Mouse (Mus musculus): Measurements from ENCODE around the gene Ndufs2. TPM values are rescaled to one million over a fixed set of nuclear protein-coding genes. Genes with fewer than 3 reads are reported as not detected.

The Ndufs2 gene
- polyA plus RNA-seq, 1 experiment from 2014 or later, result 210 TPM

- TF ChIP-seq EP300 (optimal IDR thresholded peaks at IDR 0.05) (no peak), CTCF (IDR thresholded peaks at IDR 0.05; ENCODE audit: low read depth) (no peak)
- Histone ChIP-seq H3K9me3 (ENCODE audit: control insufficient read depth, low read length) (no peaks in the 10 kb centered on the region), H3K36me3 (ENCODE audit: control insufficient read depth, insufficient read depth, low read length) (no peaks in the 10 kb centered on the region), H3K4me2 (replicated peaks; ENCODE audit: low read depth) (no peak overlapping the region), H3K27ac (replicated peaks) (no peak overlapping the region), H3K4me3 (ENCODE audit: low read depth, low read length) (no peak overlapping the region), H3K9ac (ENCODE audit: low read length) (no peak overlapping the region), H3K4me1 (replicated peaks; ENCODE audit: control insufficient read depth, insufficient read depth) (peaks cover under 1% of the 10 kb centered on the region; the same call in 1 of the 2 replicates), H3K27me3 (ENCODE audit: control insufficient read depth, insufficient read depth, low read length) (no peaks in the 10 kb centered on the region)
- no peak for ATAC-seq (ENCODE audit: low FRiP score, low TSS enrichment)
- DNase-seq (ENCODE audit: low spot score), result no peak
- WGBS, result 54% methylated on average over 4 of the region's 4 CpGs
These were observed 24.4 kb downstream of the Ndufs2 start for GRCm38 (mm10) chr1:171226780-171227179.

- Histone ChIP-seq H3K27ac (replicated peaks) (no peak within 1 kb of the TSS), H3K27me3 (ENCODE audit: control insufficient read depth, insufficient read depth, low read length) (no peaks in the 10 kb centered on the region), H3K4me2 (replicated peaks; ENCODE audit: low read depth) (no peak within 1 kb of the TSS), H3K9ac (ENCODE audit: low read length) (no peak within 1 kb of the TSS), H3K36me3 (ENCODE audit: control insufficient read depth, insufficient read depth, low read length) (peaks cover 5% of the 10 kb centered on the region; the same call in 1 of the 2 replicates), H3K4me3 (ENCODE audit: low read depth, low read length) (no peak within 1 kb of the TSS), H3K9me3 (ENCODE audit: control insufficient read depth, low read length) (no peaks in the 10 kb centered on the region), H3K4me1 (replicated peaks; ENCODE audit: control insufficient read depth, insufficient read depth) (peaks cover 4% of the 10 kb centered on the region)
- no peak for ATAC-seq (ENCODE audit: low FRiP score, low TSS enrichment)
- DNase-seq (ENCODE audit: low spot score), result no peak
- TF ChIP-seq EP300 (optimal IDR thresholded peaks at IDR 0.05), result no peak
- TF ChIP-seq CTCF (IDR thresholded peaks at IDR 0.05; ENCODE audit: low read depth), result no peak
- 68% methylated on average over 5 of the region's 5 CpGs for WGBS
These were observed 26.3 kb downstream of the Ndufs2 start, which contains the start of gene Apoa2 for GRCm38 (mm10) chr1:171224857-171225256. Gene Apoa2, plus strand, starts transcription at chr1:171225054.

- TF ChIP-seq CTCF (IDR thresholded peaks at IDR 0.05; ENCODE audit: low read depth), result no peak
- TF ChIP-seq EP300 (optimal IDR thresholded peaks at IDR 0.05), result no peak
- no peak for ATAC-seq (ENCODE audit: low FRiP score, low TSS enrichment)
- Histone ChIP-seq H3K27me3 (ENCODE audit: control insufficient read depth, insufficient read depth, low read length) (no peaks in the 10 kb centered on the region), H3K4me1 (replicated peaks; ENCODE audit: control insufficient read depth, insufficient read depth) (peaks cover 4% of the 10 kb centered on the region), H3K4me3 (ENCODE audit: low read depth, low read length) (no peak overlapping the region), H3K9ac (ENCODE audit: low read length) (no peak overlapping the region), H3K4me2 (replicated peaks; ENCODE audit: low read depth) (no peak overlapping the region), H3K9me3 (ENCODE audit: control insufficient read depth, low read length) (no peaks in the 10 kb centered on the region), H3K27ac (replicated peaks) (no peak overlapping the region), H3K36me3 (ENCODE audit: control insufficient read depth, insufficient read depth, low read length) (peaks cover 5% of the 10 kb centered on the region; the same call in 1 of the 2 replicates)
- no peak for DNase-seq (ENCODE audit: low spot score)
- WGBS, result 79% methylated on average over 2 of the region's 2 CpGs
These were observed 27.4 kb downstream of the Ndufs2 start for GRCm38 (mm10) chr1:171223796-171224195.

GRCm38 (mm10) chr1:171223168-171223567, 28.0 kb downstream of the Ndufs2 start:
- H3K4me3 ChIP-seq (ENCODE audit: low read depth, low read length), result peak overlapping the region; percentile 37
- no peak for TF ChIP-seq EP300 (optimal IDR thresholded peaks at IDR 0.05)
- TF ChIP-seq CTCF (IDR thresholded peaks at IDR 0.05; ENCODE audit: low read depth), result no peak
- no peaks in the 10 kb centered on the region for H3K27me3 ChIP-seq (ENCODE audit: control insufficient read depth, insufficient read depth, low read length)
- peak overlapping the region; percentile 92 for H3K27ac ChIP-seq (replicated peaks)
- no peak overlapping the region for H3K9ac ChIP-seq (ENCODE audit: low read length)
- H3K4me2 ChIP-seq (replicated peaks; ENCODE audit: low read depth), result peak overlapping the region; percentile 48
- peaks cover 7% of the 10 kb centered on the region; the same call in 1 of the 2 replicates for H3K36me3 ChIP-seq (ENCODE audit: control insufficient read depth, insufficient read depth, low read length)
- ATAC-seq (ENCODE audit: low FRiP score, low TSS enrichment), result no peak
- H3K9me3 ChIP-seq (ENCODE audit: control insufficient read depth, low read length), result no peaks in the 10 kb centered on the region
- no peak for DNase-seq (ENCODE audit: low spot score)
- 71% methylated on average over 6 of the region's 6 CpGs for WGBS
- peaks cover 4% of the 10 kb centered on the region for H3K4me1 ChIP-seq (replicated peaks; ENCODE audit: control insufficient read depth, insufficient read depth)

GRCm38 (mm10) chr1:171222238-171223155, 28.7 kb downstream of the Ndufs2 start, which contains the start of gene Tomm40l:
Gene Tomm40l, minus strand, starts transcription at chr1:171222514.
- no peaks in the 10 kb centered on the region for H3K27me3 ChIP-seq (ENCODE audit: control insufficient read depth, insufficient read depth, low read length)
- H3K4me3 ChIP-seq (ENCODE audit: low read depth, low read length), result peak within 1 kb of the TSS; percentile 67
- peaks cover 4% of the 10 kb centered on the region for H3K4me1 ChIP-seq (replicated peaks; ENCODE audit: control insufficient read depth, insufficient read depth)
- WGBS, result 1% methylated on average over 28 of the region's 28 CpGs
- TF ChIP-seq CTCF (IDR thresholded peaks at IDR 0.05; ENCODE audit: low read depth), result peak; percentile 86
- no peak for TF ChIP-seq EP300 (optimal IDR thresholded peaks at IDR 0.05)
- H3K36me3 ChIP-seq (ENCODE audit: control insufficient read depth, insufficient read depth, low read length), result peaks cover 7% of the 10 kb centered on the region; the same call in 1 of the 2 replicates
- peak within 1 kb of the TSS; percentile 56 for H3K9ac ChIP-seq (ENCODE audit: low read length)
- H3K27ac ChIP-seq (replicated peaks), result peak within 1 kb of the TSS; percentile 92
- peak; percentile 91 for DNase-seq (ENCODE audit: low spot score)
- peak; percentile 98 for ATAC-seq (ENCODE audit: low FRiP score, low TSS enrichment)
- H3K9me3 ChIP-seq (ENCODE audit: control insufficient read depth, low read length), result no peaks in the 10 kb centered on the region
- peak within 1 kb of the TSS; percentile 81 for H3K4me2 ChIP-seq (replicated peaks; ENCODE audit: low read depth)

Measured in stomach, postnatal 0 days (tissue).